Mouse (Mus musculus) midbrain, embryonic 10.5 days (tissue): ENCODE measurements around the gene Zwilch. TPM values are rescaled to one million over a fixed set of nuclear protein-coding genes. Genes with fewer than 3 reads are reported as not detected.

Source experiments
- polyA plus RNA-seq: library from polyadenylated mRNA; unstranded; fragments of >200 nt; fragmentation: Nextera tagmentation; extraction: Ambion mirVana; gene quantifications from 2 replicates; pipeline ENCODE4 v1.2.1, GENCODE M21; 2016

Gene Zwilch
- polyA plus RNA-seq, 1 experiment from 2014 or later = 42.6 TPM

Other genes starting within 250 kb of the Zwilch start
- 3.8 and 4.4 TPM in 2 replicates for gene Smad6, start 151.0 kb downstream of the Zwilch start, polyA plus RNA-seq
- gene Lctl, start 56.0 kb downstream of the Zwilch start, polyA plus RNA-seq = 0.14 TPM in 1 of 2 replicates, not detected in the other
- gene Rpl4, start 271 bp upstream of the Zwilch start, polyA plus RNA-seq = 1,053 and 1,229 TPM in 2 replicates
- 40.0 and 42.3 TPM in 2 replicates for gene Snapc5, start 6.2 kb upstream of the Zwilch start, polyA plus RNA-seq
- gene Uchl4, start 62.1 kb upstream of the Zwilch start, polyA plus RNA-seq = 3.0 and 3.1 TPM in 2 replicates
- gene Map2k1, start 80.5 kb upstream of the Zwilch start, polyA plus RNA-seq = 75.9 and 86.7 TPM in 2 replicates
- 274 and 311 TPM in 2 replicates for gene Tipin, start 108.5 kb upstream of the Zwilch start, polyA plus RNA-seq
- 22.0 and 22.9 TPM in 2 replicates for gene Dis3l, start 168.2 kb upstream of the Zwilch start, polyA plus RNA-seq
- gene Megf11, start 212.5 kb upstream of the Zwilch start, polyA plus RNA-seq = 1.3 and 2.6 TPM in 2 replicates